Mouse (Mus musculus): ENCODE results near the gene Slc26a11.

The Slc26a11 gene

GRCm38 (mm10) chr11:119402501-119403160 lies 47.3 kb downstream of the Slc26a11 start:
- DNase-seq (ENCODE audit: low spot score) = no peak

GRCm38 (mm10) chr11:119404627-119405026 lies 49.3 kb downstream of the Slc26a11 start:
- DNase-seq (ENCODE audit: low spot score) = no peak

GRCm38 (mm10) chr11:119407381-119407780 lies 52.0 kb downstream of the Slc26a11 start:
- DNase-seq (ENCODE audit: low spot score) = no peak

DNA sequence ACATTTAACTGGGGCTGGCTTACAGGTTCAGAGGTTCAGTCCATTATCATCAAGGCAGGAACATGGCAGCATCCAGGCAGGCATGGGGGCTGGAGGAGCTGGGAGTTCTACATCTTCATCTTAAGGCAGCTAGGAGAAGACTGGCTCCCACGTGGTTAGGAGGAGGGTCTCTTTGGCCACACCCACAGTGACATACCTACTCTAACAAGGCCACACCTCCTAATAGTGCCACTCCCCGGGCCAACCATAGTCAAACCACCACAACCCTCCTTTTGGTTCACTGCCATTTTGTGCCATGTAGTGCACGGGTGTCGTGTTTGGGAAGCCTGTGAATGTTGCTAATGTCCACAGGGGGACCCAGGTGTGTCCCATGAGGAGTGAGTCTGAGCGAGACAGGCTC lies 52.6 kb downstream of the Slc26a11 start:
- DNase-seq (ENCODE audit: low spot score) = no peak

DNA sequence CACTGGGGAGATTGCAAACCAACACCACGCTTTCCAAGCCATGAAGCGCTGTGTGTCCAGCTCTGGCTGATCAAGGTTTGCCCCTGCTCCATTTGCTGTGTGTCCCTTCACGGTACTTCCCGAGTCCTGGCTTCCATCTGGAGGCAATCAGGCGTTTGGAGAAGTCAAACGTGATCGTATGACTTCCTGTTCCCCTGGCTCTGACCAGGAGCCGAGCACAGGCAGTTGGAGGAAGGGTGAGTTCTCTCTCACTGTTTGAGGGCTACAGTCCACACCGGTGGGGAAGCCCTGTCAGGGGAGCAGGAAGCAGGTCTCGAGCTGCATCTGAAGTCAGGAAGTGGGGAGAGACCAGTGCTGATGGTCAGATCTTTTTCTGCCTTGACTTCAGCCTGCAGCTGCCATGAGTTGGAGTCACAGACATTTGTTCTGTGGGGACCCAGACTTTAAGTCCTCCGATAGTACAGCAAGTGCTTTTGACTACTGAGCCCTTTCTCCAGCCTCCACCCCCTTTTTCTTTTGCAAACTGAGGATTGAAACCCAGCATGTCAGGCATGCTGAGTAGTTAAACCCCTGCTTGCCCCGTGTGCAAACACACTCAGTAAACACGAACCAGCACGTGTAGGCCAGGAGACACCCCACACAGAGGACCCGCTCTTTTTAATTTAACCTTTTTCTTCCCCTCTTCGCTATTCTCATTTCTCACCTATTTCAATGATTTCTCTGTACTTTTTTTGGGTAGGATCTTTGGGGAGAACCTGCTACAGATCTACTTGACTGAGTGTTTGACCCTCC lies 64.2 kb downstream of the Slc26a11 start:
- no peak for DNase-seq (ENCODE audit: low spot score)

DNA sequence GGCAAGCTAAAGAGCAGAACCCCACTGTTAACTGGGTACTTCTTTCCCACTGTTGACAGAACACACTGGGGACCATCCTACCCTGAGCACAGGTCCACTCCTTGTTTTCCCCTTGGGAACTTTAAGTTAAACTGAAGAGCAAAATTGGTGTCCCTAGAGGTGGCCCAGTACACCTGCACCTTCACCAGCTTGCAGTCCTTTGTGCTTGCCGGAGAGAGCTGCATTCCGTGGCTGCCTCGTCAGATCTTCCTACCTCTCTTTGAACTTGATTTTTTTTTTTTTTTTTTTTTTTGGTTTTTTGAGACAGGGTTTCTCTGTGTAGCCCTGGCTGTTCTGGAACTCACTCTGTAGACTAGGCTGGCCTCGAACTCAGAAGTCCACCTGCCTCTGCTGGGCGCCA lies 65.1 kb downstream of the Slc26a11 start:
- no peak for DNase-seq (ENCODE audit: low spot score)

- no peak for DNase-seq (ENCODE audit: low spot score)
Measured at GRCm38 (mm10) chr11:119427431-119427830, 72.1 kb downstream of the Slc26a11 start.

DNA sequence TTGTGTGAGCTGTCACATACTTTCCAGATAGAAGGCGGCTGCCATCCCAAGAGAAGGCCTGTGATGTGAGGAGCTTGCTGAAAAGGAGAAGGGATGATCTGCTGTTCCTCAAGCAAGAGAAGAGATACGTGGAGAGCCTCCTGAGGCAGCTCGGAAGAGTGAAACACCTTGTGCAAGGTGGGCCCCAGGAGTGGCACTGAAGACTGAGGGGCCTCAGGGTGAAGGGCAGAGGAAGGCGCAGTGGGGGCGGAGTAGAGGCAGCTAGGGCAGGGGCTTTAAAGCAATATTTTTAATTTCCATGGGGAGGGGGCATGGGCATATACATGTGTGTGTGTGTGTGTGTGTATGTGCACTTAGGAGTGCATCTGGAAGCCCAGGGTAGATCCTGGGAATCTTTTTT lies 72.6 kb downstream of the Slc26a11 start:
- no peak for DNase-seq (ENCODE audit: low spot score)

DNA sequence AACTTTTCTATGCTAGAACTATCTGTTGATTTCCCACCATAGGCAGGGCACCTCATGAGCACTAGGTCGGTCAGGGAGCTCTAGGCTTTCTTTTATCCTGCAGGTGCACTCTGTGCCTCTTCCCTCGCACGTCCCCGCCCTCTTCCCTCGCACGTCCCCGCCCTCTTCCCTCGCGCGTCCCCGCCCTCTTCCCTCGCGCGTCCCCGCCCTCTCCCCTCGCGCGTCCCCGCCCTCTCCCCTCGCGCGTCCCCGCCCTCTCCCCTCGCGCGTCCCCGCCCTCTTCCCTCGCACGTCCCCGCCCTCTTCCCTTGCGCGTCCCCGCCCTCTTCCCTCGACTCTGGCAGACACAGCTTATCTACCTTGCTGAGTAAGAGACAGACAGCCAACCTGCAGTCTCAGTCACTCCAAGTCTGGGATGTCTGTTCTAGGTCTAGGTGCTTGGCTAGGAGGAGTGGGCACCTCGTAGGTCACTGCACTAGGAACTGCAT lies 73.3 kb downstream of the Slc26a11 start:
- peak; percentile 6 for DNase-seq (ENCODE audit: low spot score)
